Comparison of ENCODE assay signal across 9 mouse cellular contexts in genomic region chr5:107250548-107251272, GRCm38 (mm10). TPM values are rescaled to one million over a fixed set of nuclear protein-coding genes. Genes with fewer than 3 reads are reported as not detected.
DNase-seq lines count a peak whose midpoint lies in the region; ATAC-seq lines count a peak whose summit lies in the region.
"Had no signal": no experiment of that assay in that cellular context is flagged by ENCODE, and none has a peak within 500 bp of the region (broad histone marks: within the 10 kb centered on the region; RNA-seq: fewer than 3 reads in every experiment).

No protein-coding gene starts in this region.

- peaks cover 15% of the 10 kb centered on the region for H3K4me1 ChIP-seq in kidney, embryonic 16.5 days (ENCODE audit: insufficient read depth, low read length)
- peaks cover 31% of the 10 kb centered on the region for H3K4me1 ChIP-seq in intestine, embryonic 14.5 days (replicated peaks; ENCODE audit: control insufficient read depth, insufficient read depth, low read length)

- peak; percentile 69 for ATAC-seq in kidney, embryonic 16.5 days (ENCODE audit: low FRiP score, low TSS enrichment)
- ATAC-seq in intestine, embryonic 14.5 days (replicated peaks; ENCODE audit: low FRiP score, low TSS enrichment, low read depth): no peak
- ATAC-seq in monocyte, adult 5-6 weeks (replicated peaks; ENCODE audit: insufficient number of reproducible peaks, low FRiP score, low TSS enrichment, poor library complexity, severe bottlenecking): no peak

- no peak overlapping the region for H3K27ac ChIP-seq in kidney, embryonic 16.5 days (ENCODE audit: low read length)
- no peak overlapping the region for H3K27ac ChIP-seq in intestine, embryonic 14.5 days (ENCODE audit: low read depth)

- H3K27me3 ChIP-seq in kidney, embryonic 16.5 days (ENCODE audit: insufficient read depth, low read length): no peaks in the 10 kb centered on the region
- H3K27me3 ChIP-seq in intestine, embryonic 14.5 days (replicated peaks; ENCODE audit: control insufficient read depth, insufficient read depth, low read length): no peaks in the 10 kb centered on the region

- H3K4me3 ChIP-seq in kidney, embryonic 16.5 days (ENCODE audit: low read length): no peak overlapping the region
- H3K4me3 ChIP-seq in intestine, embryonic 14.5 days (ENCODE audit: low read depth, low read length): no peak overlapping the region

- no peak overlapping the region for H3K9ac ChIP-seq in kidney, embryonic 16.5 days (replicated peaks; ENCODE audit: low read length)
- no peak overlapping the region for H3K9ac ChIP-seq in intestine, embryonic 14.5 days (ENCODE audit: low read length)

- peak; percentile 40 for DNase-seq in adrenal gland, postnatal 10 days
- no peak for DNase-seq in adrenal gland, adult 8-10 months
- no peak for DNase-seq in kidney, adult 8-10 months
- DNase-seq in ES-CJ7 (ENCODE audit: low read depth, low spot score): peak; percentile 20
- DNase-seq in intestine, embryonic 14.5 days (ENCODE audit: low spot score): no peak
- DNase-seq in ovary, postnatal 36 days (ENCODE audit: low spot score): no peak
- DNase-seq: gastrocnemius, postnatal 36 days had no signal

- 33% methylated on average over 19 of the region's 19 CpGs for WGBS in kidney, embryonic 16.5 days
- WGBS in intestine, embryonic 14.5 days: 32% methylated on average over 19 of the region's 19 CpGs

- H3K36me3 ChIP-seq in kidney, embryonic 16.5 days (ENCODE audit: insufficient read depth, low read length): peaks cover 3% of the 10 kb centered on the region; the same call in 1 of the 2 replicates
- H3K36me3 ChIP-seq in intestine, embryonic 14.5 days (ENCODE audit: control insufficient read depth, insufficient read depth, low read length): peaks cover 3% of the 10 kb centered on the region; the same call in 1 of the 2 replicates

- peak overlapping the region; percentile 19; the same call in 1 of the 2 replicates for H3K4me2 ChIP-seq in kidney, embryonic 16.5 days (replicated peaks; ENCODE audit: low read depth, low read length)
- H3K4me2 ChIP-seq in intestine, embryonic 14.5 days (ENCODE audit: low read length): 0 out of 2 replicates have a peak overlapping the region, but pooled peaks have one; percentile 7

- H3K9me3 ChIP-seq in kidney, embryonic 16.5 days (ENCODE audit: low read length): peaks cover 10% of the 10 kb centered on the region
- H3K9me3 ChIP-seq in intestine, embryonic 14.5 days (ENCODE audit: control insufficient read depth, low read length): peaks cover 6% of the 10 kb centered on the region; the same call in 1 of the 2 replicates

RNA-seq across cellular contexts. Expression of gene Tgfbr3, which starts 38.7 kb away (rescaled TPM):
- total RNA-seq in adrenal gland, postnatal 10 days (2021): 100 to 1,000 TPM; 125 to 160 TPM
- total RNA-seq in adrenal gland, adult 8-10 months (2022): 100 to 1,000 TPM; 217 to 303 (median 276) TPM
- polyA plus RNA-seq in kidney, embryonic 16.5 days (2015; fragmentation: Nextera tagmentation; extraction: Ambion mirVana): 17.3 and 18.6 TPM in 2 replicates
- 24.4 and 28.7 TPM in 2 replicates for polyA plus RNA-seq in intestine, embryonic 14.5 days (2014; fragmentation: Nextera tagmentation; extraction: Ambion mirVana)
- total RNA-seq in monocyte, adult 5-6 weeks (2017): 24.6 to 31.2 TPM (median 27.4 TPM) in 3 replicates

Comparison
In these comparisons a context has a peak if more than half of its experiments do, and no peak if none do; other contexts are left out.
1. DNase-seq: peak in adrenal gland, postnatal 10 days (single experiment) and ES-CJ7 (single experiment); none in adrenal gland, adult 8-10 months (single experiment), kidney, adult 8-10 months (0 of 2), intestine, embryonic 14.5 days (single experiment) and ovary, postnatal 36 days (single experiment).